In genomic region chr6:112320679-112321078, GRCm38 (mm10) we compare ENCODE assay signal across 20 mouse cellular contexts. TPM values are rescaled to one million over a fixed set of nuclear protein-coding genes. Genes with fewer than 3 reads are reported as not detected.
DNase-seq lines count a peak whose midpoint lies in the region; ATAC-seq and TF ChIP-seq lines count a peak whose summit lies in the region.
"Had no signal": no experiment of that assay in that cellular context is flagged by ENCODE, and none has a peak within 500 bp of the region (broad histone marks: within the 10 kb centered on the region; RNA-seq: fewer than 3 reads in every experiment).

No protein-coding gene starts in this region.

- DNase-seq in gastrocnemius, postnatal 25 days, result peak; percentile 35
- no peak for DNase-seq in gastrocnemius, adult 8-10 months (ENCODE audit: low spot score in 2 of 2)
- peak; percentile 82 for DNase-seq in 3134 (ENCODE audit: extremely low read depth, insufficient read length, low spot score)
- peak; percentile 25 for DNase-seq in ES-E14 (ENCODE audit: low read depth, low spot score)
- DNase-seq in midbrain, postnatal 0 days (ENCODE audit: low spot score), result no peak
- no peak for DNase-seq in retina, postnatal 1 day
- DNase-seq: adrenal gland, adult 2 months; cerebellum, adult 11 months; gastrocnemius, postnatal 36 days; kidney, adult 11 months; kidney, postnatal 10 days; lung, adult 2 months; spleen, adult 18-20 months; thymus, postnatal 25 days had no signal

- no peak for TF ChIP-seq CTCF in embryonic fibroblast, embryonic 13.5 days (IDR thresholded peaks at IDR 0.05; ENCODE audit: borderline replicate concordance, insufficient read depth, low read length)
- no peak for TF ChIP-seq CTCF in midbrain, postnatal 0 days (IDR thresholded peaks at IDR 0.05)

- H3K9ac ChIP-seq in ES-E14 (ENCODE audit: insufficient read depth, low read depth, low read length, poor library complexity, severe bottlenecking), result no peak overlapping the region
- H3K9ac ChIP-seq in midbrain, postnatal 0 days (replicated peaks; ENCODE audit: low read length, poor library complexity, severe bottlenecking), result no peak overlapping the region
- H3K9ac ChIP-seq: embryonic facial prominence, embryonic 12.5 days; forebrain, embryonic 13.5 days; hindbrain, embryonic 15.5 days; neural tube, embryonic 13.5 days had no signal

- 0 out of 4 replicates have a peak, but pooled peaks cover 0 to 5% of the 10 kb centered on the region in 2 experiments for H3K4me1 ChIP-seq in ES-E14 (ENCODE audit: control insufficient read depth in 2 of 2, insufficient read depth in 2 of 2, low read length in 2 of 2, poor library complexity in 1 of 2)
- no peaks in the 10 kb centered on the region for H3K4me1 ChIP-seq in embryonic fibroblast, embryonic 13.5 days (ENCODE audit: control insufficient read depth, insufficient read depth, low read length)
- no peaks in the 10 kb centered on the region for H3K4me1 ChIP-seq in midbrain, postnatal 0 days (ENCODE audit: insufficient read depth, low read length)
- H3K4me1 ChIP-seq: embryonic facial prominence, embryonic 12.5 days; forebrain, embryonic 13.5 days; hindbrain, embryonic 15.5 days; megakaryocyte, embryonic 14.5 days; neural tube, embryonic 13.5 days had no signal

- 32% methylated on average over 5 of the region's 5 CpGs for WGBS in midbrain, postnatal 0 days

- no peaks in the 10 kb centered on the region for H3K36me3 ChIP-seq in ES-E14 (ENCODE audit: control insufficient read depth, insufficient read depth, low read length, poor library complexity, severe bottlenecking)
- no peaks in the 10 kb centered on the region for H3K36me3 ChIP-seq in midbrain, postnatal 0 days (ENCODE audit: insufficient read depth, low read length)
- H3K36me3 ChIP-seq: embryonic facial prominence, embryonic 12.5 days; hindbrain, embryonic 15.5 days; neural tube, embryonic 13.5 days had no signal

- no peak for ATAC-seq in midbrain, postnatal 0 days (ENCODE audit: low FRiP score)
- ATAC-seq: forebrain, embryonic 13.5 days had no signal

- no peak overlapping the region for H3K4me2 ChIP-seq in midbrain, postnatal 0 days (ENCODE audit: low read depth, low read length, poor library complexity, severe bottlenecking)
- H3K4me2 ChIP-seq: embryonic facial prominence, embryonic 12.5 days; forebrain, embryonic 13.5 days; hindbrain, embryonic 15.5 days; neural tube, embryonic 13.5 days had no signal

- no peak overlapping the region for H3K27ac ChIP-seq in ES-E14 (ENCODE audit: insufficient read depth, low read depth, low read length, poor library complexity, severe bottlenecking)
- H3K27ac ChIP-seq in embryonic fibroblast, embryonic 13.5 days (ENCODE audit: insufficient read depth, low read length), result peak overlapping the region; percentile 64
- no peak overlapping the region for H3K27ac ChIP-seq in midbrain, postnatal 0 days (ENCODE audit: low read depth, low read length)
- H3K27ac ChIP-seq: embryonic facial prominence, embryonic 12.5 days; forebrain, embryonic 13.5 days; hindbrain, embryonic 15.5 days; neural tube, embryonic 13.5 days had no signal

- no peak overlapping the region for H3K4me3 ChIP-seq in ES-E14 (ENCODE audit: insufficient read depth in 1 of 2, low read depth in 1 of 2, low read length in 2 of 2, poor library complexity in 1 of 2, severe bottlenecking in 1 of 2)
- no peak overlapping the region for H3K4me3 ChIP-seq in embryonic fibroblast, embryonic 13.5 days (ENCODE audit: insufficient read depth, low read length)
- H3K4me3 ChIP-seq in midbrain, postnatal 0 days (ENCODE audit: low read depth, low read length), result no peak overlapping the region
- H3K4me3 ChIP-seq: embryonic facial prominence, embryonic 12.5 days; forebrain, embryonic 13.5 days; hindbrain, embryonic 15.5 days; megakaryocyte, embryonic 14.5 days; neural tube, embryonic 13.5 days had no signal

- TF ChIP-seq POLR2A in embryonic fibroblast, embryonic 13.5 days (IDR thresholded peaks at IDR 0.05; ENCODE audit: low read depth, low read length), result no peak

- H3K27me3 ChIP-seq in midbrain, postnatal 0 days (ENCODE audit: insufficient read depth, low read length), result no peaks in the 10 kb centered on the region
- H3K27me3 ChIP-seq: embryonic facial prominence, embryonic 12.5 days; forebrain, embryonic 13.5 days; hindbrain, embryonic 15.5 days; megakaryocyte, embryonic 14.5 days; neural tube, embryonic 13.5 days had no signal

- H3K9me3 ChIP-seq in ES-E14 (ENCODE audit: control insufficient read depth, insufficient read depth, low read depth, low read length), result no peaks in the 10 kb centered on the region
- no peaks in the 10 kb centered on the region for H3K9me3 ChIP-seq in midbrain, postnatal 0 days (ENCODE audit: low read length)
- H3K9me3 ChIP-seq: embryonic facial prominence, embryonic 12.5 days; forebrain, embryonic 13.5 days; hindbrain, embryonic 15.5 days; neural tube, embryonic 13.5 days had no signal

- in situ Hi-C loops in ES-E14 (cut with MboI; ENCODE audit: low sequenced_read_pairs in 2 of 2, unreplicated experiment in 2 of 2), result no loop called here

TF ChIP-seq in ES-E14, 5 proteins besides CTCF, POLR2A, EP300 and RAD21:
- TF ChIP-seq MAFK (IDR thresholded peaks at IDR 0.05; ENCODE audit: insufficient read depth, low read depth, low read length), result no peak
- no peak for TF ChIP-seq CHD2 (IDR thresholded peaks at IDR 0.05; ENCODE audit: low read depth, low read length)
- no peak for TF ChIP-seq ZC3H11A (IDR thresholded peaks at IDR 0.05; ENCODE audit: borderline replicate concordance, low read depth, low read length)
- TF ChIP-seq ZNF384 (IDR thresholded peaks at IDR 0.05; ENCODE audit: low read depth, low read length), result no peak
- no peak for TF ChIP-seq HCFC1 (IDR thresholded peaks at IDR 0.05; ENCODE audit: borderline replicate concordance, insufficient read depth, low read length)

RNA-seq across cellular contexts. Expression of gene Lmcd1, which starts 47.1 kb away (rescaled TPM):
- total RNA-seq in gastrocnemius, postnatal 25 days (2021), result 100 to 1,000 TPM in 1 of 2 experiments, 10 to 100 TPM in 1; 98.2 to 394 TPM
- 100 to 1,000 TPM; 105 to 136 (median 119) TPM for total RNA-seq in gastrocnemius, adult 8-10 months (2022)
- total RNA-seq in ES-E14 (2012; rRNA removed), result 0.18 and 0.37 TPM in 2 replicates
- 4.1 and 10.2 TPM in 2 replicates for polyA plus RNA-seq in embryonic fibroblast, embryonic 13.5 days (2011; ENCODE audit: insufficient read length, low read depth, missing spikeins)
- total RNA-seq in midbrain, postnatal 0 days (2014; rRNA removed), result 9.5 and 10.1 TPM in 2 replicates
- 6.3 and 7.6 TPM in 2 replicates for polyA plus RNA-seq in midbrain, postnatal 0 days (2015; fragmentation: Nextera tagmentation; extraction: Ambion mirVana)

Comparison
In these comparisons a context has a peak if more than half of its experiments do, and no peak if none do; other contexts are left out.
1. DNase-seq: peak in gastrocnemius, postnatal 25 days (single experiment), 3134 (single experiment) and ES-E14 (single experiment); none in gastrocnemius, adult 8-10 months (0 of 2), midbrain, postnatal 0 days (single experiment) and retina, postnatal 1 day (single experiment).